Mouse (Mus musculus) cortical plate, adult 2 months (tissue): Measurements from ENCODE around the gene Tas2r135. TPM values are rescaled to one million over a fixed set of nuclear protein-coding genes. Genes with fewer than 3 reads are reported as not detected.

Source experiments
- H3K27ac ChIP-seq: fragments of 200-500 bp; 2 replicates; pipeline ENCODE4 v1.5.1; 2012; ENCODE audit warnings: low read length, control low read depth, inconsistent platforms; ENCODE audit not compliant: insufficient read depth
- H3K4me1 ChIP-seq: fragments of 200-500 bp; 2 replicates; pipeline ENCODE4 v1.6.1; 2011; ENCODE audit warnings: low read length; ENCODE audit not compliant: control insufficient read depth, insufficient read depth
- H3K4me3 ChIP-seq: fragments of 200-500 bp; 2 replicates; pipeline ENCODE4 v1.5.1; 2011; ENCODE audit warnings: mild to moderate bottlenecking, low read length, control low read depth; ENCODE audit not compliant: insufficient read depth
- CTCF ChIP-seq: fragments of 200-500 bp; IDR thresholded peaks from 2 replicates; pipeline ENCODE4 v1.5.1; 2011; ENCODE audit warnings: mild to moderate bottlenecking, control low read depth, low read length; ENCODE audit not compliant: insufficient read depth; ENCODE audit errors: extremely low read depth
- POLR2A ChIP-seq: fragments of 200-500 bp; IDR thresholded peaks from 2 replicates; pipeline ENCODE4 v1.6.1; 2011; ENCODE audit warnings: mild to moderate bottlenecking, low read length, control low read depth; ENCODE audit not compliant: insufficient read depth; ENCODE audit errors: extremely low read depth
- polyA plus RNA-seq: library from polyadenylated mRNA; depleted of rRNA; stranded (reverse); fragments of >200 nt; gene quantifications from 2 replicates; pipeline ENCODE4 v1.2.3, GENCODE M21; 2012

The Tas2r135 gene
- polyA plus RNA-seq, 1 experiment: 0.19 TPM

DNA sequence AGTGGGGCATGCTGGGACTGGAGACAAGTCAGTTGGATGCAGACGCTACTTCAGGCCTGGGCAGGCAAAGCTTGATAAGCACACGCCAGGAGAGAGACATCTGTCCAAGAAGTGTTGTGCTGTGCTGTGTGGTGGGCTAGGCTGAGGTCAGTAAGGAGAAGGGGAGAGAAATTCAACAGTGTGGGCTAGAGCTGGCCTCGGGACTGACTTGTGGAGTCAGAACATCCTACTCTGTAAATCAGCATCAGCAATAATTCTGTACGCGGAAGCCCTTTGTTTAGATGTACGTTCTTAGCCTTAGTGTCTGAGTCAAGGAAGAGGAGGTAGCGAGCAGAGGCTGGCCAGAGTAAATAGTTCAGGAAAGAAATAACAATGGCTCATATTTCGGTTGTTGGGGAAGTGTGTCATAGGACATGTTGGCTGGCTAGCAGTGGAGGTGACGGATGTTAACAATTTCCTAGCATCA, 23.3 kb upstream of the Tas2r135 start:
- H3K4me1 ChIP-seq: no peaks in the 10 kb centered on the region
- H3K4me3 ChIP-seq: no peak overlapping the region
- no peak overlapping the region for H3K27ac ChIP-seq
- TF ChIP-seq POLR2A: no peak
- no peak for TF ChIP-seq CTCF

GRCm38 (mm10) chr6:42383360-42383759, 21.9 kb upstream of the Tas2r135 start:
- H3K27ac ChIP-seq: no peak overlapping the region
- TF ChIP-seq POLR2A: no peak
- no peak for TF ChIP-seq CTCF
- H3K4me3 ChIP-seq: no peak overlapping the region
- H3K4me1 ChIP-seq: no peaks in the 10 kb centered on the region

DNA sequence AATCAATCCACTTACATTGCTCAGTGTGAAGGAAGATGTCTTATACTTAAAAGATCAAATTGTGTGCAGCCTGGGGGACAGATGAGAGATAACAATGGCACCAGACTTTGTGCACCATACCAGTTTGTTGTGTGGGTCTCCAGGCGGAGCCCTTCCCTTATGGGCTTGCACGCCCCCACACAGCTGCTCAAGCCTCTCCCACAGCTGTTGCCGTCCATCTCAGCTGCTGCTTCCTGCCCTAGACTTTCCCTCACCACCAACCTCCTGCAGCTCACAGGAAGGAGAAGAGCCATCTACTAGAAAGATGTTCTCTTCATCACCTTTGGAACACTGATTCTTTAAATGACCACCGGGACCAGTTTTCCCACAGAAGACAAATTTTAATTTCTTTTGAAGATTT, 19.6 kb upstream of the Tas2r135 start:
- TF ChIP-seq CTCF: no peak
- TF ChIP-seq POLR2A: no peak

GRCm38 (mm10) chr6:42391796-42392330, 13.4 kb upstream of the Tas2r135 start:
- Histone ChIP-seq H3K4me1 (peaks cover 1% of the 10 kb centered on the region; the same call in 1 of the 2 replicates), H3K4me3 (no peak overlapping the region), H3K27ac (no peak overlapping the region)
- TF ChIP-seq POLR2A (no peak), CTCF (no peak)

More for the DNA sequence above, 19.6 kb upstream of the Tas2r135 start:
- Histone ChIP-seq H3K4me1 (peaks cover 1% of the 10 kb centered on the region; the same call in 1 of the 2 replicates), H3K27ac (no peak overlapping the region), H3K4me3 (no peak overlapping the region)

- TF ChIP-seq CTCF: no peak
- TF ChIP-seq POLR2A: no peak
- Histone ChIP-seq H3K27ac (no peak overlapping the region), H3K4me3 (no peak overlapping the region), H3K4me1 (no peaks in the 10 kb centered on the region)
Measured at GRCm38 (mm10) chr6:42395960-42396809, 9.0 kb upstream of the Tas2r135 start.

DNA sequence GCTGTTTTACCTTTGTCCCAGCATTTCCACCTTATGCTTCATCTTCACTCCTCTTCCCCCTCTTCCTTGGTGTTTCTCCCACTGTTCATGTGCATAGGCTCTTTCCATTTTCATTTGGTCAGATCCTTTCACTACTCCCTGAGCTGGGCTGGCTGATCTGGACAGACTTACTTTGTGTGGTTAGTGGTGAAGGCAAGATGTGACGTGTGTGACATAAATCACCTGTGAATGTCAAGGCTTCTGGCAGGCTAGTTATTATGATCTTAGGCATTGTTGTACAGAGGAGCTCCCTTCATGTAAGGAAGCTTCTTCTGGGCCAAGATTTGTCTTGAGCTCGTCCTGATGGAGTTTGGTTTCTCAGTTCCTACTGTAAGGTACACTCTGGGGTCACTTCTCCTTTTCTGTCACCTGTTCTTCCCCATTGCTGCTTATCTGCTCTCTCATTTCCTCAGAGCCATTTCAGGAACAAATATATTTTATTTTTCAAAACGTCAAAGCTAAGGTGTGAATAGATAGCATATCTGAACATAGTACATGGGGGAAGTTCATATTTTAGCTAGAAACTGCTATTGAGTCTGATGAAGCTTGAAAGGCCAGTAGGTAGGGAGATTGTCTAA, 8.1 kb upstream of the Tas2r135 start:
- TF ChIP-seq POLR2A: no peak
- no peak for TF ChIP-seq CTCF
- H3K4me1 ChIP-seq: no peaks in the 10 kb centered on the region
- H3K27ac ChIP-seq: no peak overlapping the region
- no peak overlapping the region for H3K4me3 ChIP-seq

DNA sequence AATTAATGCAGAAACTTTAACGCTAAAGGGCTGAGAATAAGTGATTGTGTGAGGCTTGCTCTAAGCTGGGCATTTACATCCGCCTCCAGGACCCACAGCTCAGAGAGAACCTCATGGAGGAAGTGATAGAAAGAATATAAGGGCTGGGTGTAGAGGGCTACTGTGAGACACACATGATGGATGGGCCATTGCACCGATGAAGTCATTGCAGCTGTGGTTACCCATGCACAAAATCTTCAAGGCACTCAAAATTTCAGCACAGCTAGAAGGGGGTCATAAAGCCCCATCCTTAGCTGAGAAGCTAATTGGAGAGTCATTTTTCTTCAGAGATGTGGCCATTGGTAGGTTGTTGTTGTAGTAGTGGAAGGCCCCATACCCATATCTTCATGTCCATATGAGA, 6.9 kb upstream of the Tas2r135 start:
- H3K27ac ChIP-seq: no peak overlapping the region
- H3K4me1 ChIP-seq: no peaks in the 10 kb centered on the region
- TF ChIP-seq POLR2A (no peak), CTCF (no peak)
- no peak overlapping the region for H3K4me3 ChIP-seq

DNA sequence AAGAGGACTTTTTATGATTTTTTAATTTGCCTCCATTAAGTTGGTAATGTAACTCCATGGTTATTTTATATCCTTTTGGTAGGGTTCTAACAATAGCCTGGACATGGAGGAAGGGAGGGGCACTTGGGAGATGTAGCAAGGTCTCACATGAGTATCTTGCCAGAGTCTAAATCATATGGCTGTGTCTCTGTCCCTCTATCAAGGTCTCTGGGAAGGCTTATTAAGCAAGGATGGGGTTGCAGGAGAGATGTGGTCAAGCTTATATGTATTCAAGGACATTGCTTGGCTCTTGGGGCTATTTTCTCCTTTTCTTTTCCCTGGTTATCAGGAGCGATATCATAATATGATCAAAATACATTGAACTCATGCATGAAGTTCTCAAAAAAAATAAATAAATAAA, 6.2 kb upstream of the Tas2r135 start:
- TF ChIP-seq POLR2A: no peak
- TF ChIP-seq CTCF: no peak
- Histone ChIP-seq H3K27ac (no peak overlapping the region), H3K4me3 (no peak overlapping the region), H3K4me1 (no peaks in the 10 kb centered on the region)

- no peak within 1 kb of the TSS for H3K27ac ChIP-seq
- H3K4me3 ChIP-seq: no peak within 1 kb of the TSS
- TF ChIP-seq POLR2A (no peak), CTCF (no peak)
- H3K4me1 ChIP-seq: no peaks in the 10 kb centered on the region
Measured at GRCm38 (mm10) chr6:42399938-42400337, 5.3 kb upstream of the Tas2r135 start, which contains the start of gene Tas2r143. Gene Tas2r143, plus strand, starts transcription at chr6:42400238.
